Mouse (Mus musculus) stomach, embryonic 14.5 days (tissue): ENCODE measurements around the gene Usp10. TPM values are rescaled to one million over a fixed set of nuclear protein-coding genes. Genes with fewer than 3 reads are reported as not detected.
A peak's percentile ranks its signal among the peaks of the same experiment; 100 is the strongest.

Source experiments
- ATAC-seq: fragments of 200-750 bp; cut with Nextera tagmentation; 2 replicates; pipeline ENCODE4 v1.8.0; 2017; ENCODE audit warnings: low read depth, moderate TSS enrichment; ENCODE audit not compliant: insufficient number of reproducible peaks, insufficient read depth, low FRiP score
- H3K27ac ChIP-seq: fragments of 300-500 bp; sonication (generic); 2 replicates; pipeline ENCODE4 v1.5.1; 2014; ENCODE audit warnings: mild to moderate bottlenecking, low read length, moderate library complexity, mixed read lengths
- H3K27me3 ChIP-seq: fragments of 300-500 bp; sonication (generic); 2 replicates; pipeline ENCODE4 v1.6.1; 2014; ENCODE audit warnings: low read length, control low read depth, mixed read lengths; ENCODE audit not compliant: control insufficient read depth, insufficient read depth
- H3K36me3 ChIP-seq: fragments of 300-500 bp; sonication (generic); 2 replicates; pipeline ENCODE4 v1.6.1; 2014; ENCODE audit warnings: mild to moderate bottlenecking, control low read depth, low read length, moderate library complexity, mixed read lengths; ENCODE audit not compliant: control insufficient read depth, insufficient read depth
- H3K4me1 ChIP-seq: fragments of 300-500 bp; sonication (generic); 2 replicates; pipeline ENCODE4 v1.6.1; 2014; ENCODE audit warnings: low read length, control low read depth, mixed read lengths; ENCODE audit not compliant: control insufficient read depth, insufficient read depth
- H3K4me2 ChIP-seq: fragments of 300-500 bp; sonication (generic); replicated peaks from 2 replicates; pipeline ENCODE4 v1.6.1; 2014; ENCODE audit warnings: low read depth, low read length, control low read depth
- H3K4me3 ChIP-seq: fragments of 300-500 bp; sonication (generic); 2 replicates; pipeline ENCODE4 v1.5.1; 2014; ENCODE audit warnings: low read depth, low read length, control low read depth
- H3K9ac ChIP-seq: fragments of 300-500 bp; sonication (generic); replicated peaks from 2 replicates; pipeline ENCODE4 v1.6.1; 2014; ENCODE audit warnings: low read depth, mild to moderate bottlenecking, control low read depth, low read length, moderate library complexity, mixed read lengths
- H3K9me3 ChIP-seq: fragments of 300-500 bp; sonication (generic); 2 replicates; pipeline ENCODE4 v1.6.1; 2016; ENCODE audit warnings: low read depth, low read length, control low read depth; ENCODE audit not compliant: control insufficient read depth
- WGBS: fragments of 180-500 bp; shearing (Covaris S2); extraction: QIAGEN DNeasy Blood & Tissue Kit; methylation state at CpG from one replicate; pipeline ENCODE4 v1.1.7; 2014; 5-methylcytosine and 5-hydroxymethylcytosine counted together
- polyA plus RNA-seq: library from polyadenylated mRNA; unstranded; fragments of >200 nt; fragmentation: Nextera tagmentation; extraction: Ambion mirVana; gene quantifications from 2 replicates; pipeline ENCODE4 v1.2.1, GENCODE M21; 2014

The Usp10 gene
- polyA plus RNA-seq, 1 experiment from 2014 or later: 110 TPM

DNA sequence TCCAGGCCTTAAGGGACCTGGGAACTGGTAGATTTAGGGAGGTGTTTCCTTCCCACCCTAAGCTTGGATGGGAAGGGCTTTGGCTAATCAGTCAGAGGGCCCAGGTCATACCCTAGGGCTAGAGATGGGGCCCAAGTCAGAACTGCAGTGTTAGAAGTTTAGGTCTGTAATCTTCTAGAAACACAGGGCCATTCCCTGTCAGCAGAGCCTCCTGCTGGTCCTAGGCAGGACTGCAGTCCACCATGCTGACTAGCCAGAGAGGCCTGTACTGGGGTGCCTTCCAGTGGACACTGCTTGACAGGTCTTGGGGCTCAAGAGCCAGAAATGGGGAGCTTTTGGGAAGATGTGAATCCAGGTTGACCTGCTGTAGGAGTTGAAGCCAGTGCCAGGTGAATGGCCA, 73.9 kb downstream of the Usp10 start:
- Histone ChIP-seq H3K9me3 (no peaks in the 10 kb centered on the region), H3K36me3 (no peaks in the 10 kb centered on the region), H3K4me2 (no peak overlapping the region), H3K4me1 (no peaks in the 10 kb centered on the region), H3K4me3 (no peak overlapping the region), H3K27me3 (no peaks in the 10 kb centered on the region), H3K27ac (no peak overlapping the region), H3K9ac (no peak overlapping the region)
- ATAC-seq: no peak

- no peaks in the 10 kb centered on the region for H3K4me1 ChIP-seq
- H3K4me3 ChIP-seq: no peak overlapping the region
- WGBS: 67% methylated on average over 5 of the region's 5 CpGs
These were observed 76.0 kb downstream of the Usp10 start for GRCm38 (mm10) chr8:119986174-119986573.

DNA sequence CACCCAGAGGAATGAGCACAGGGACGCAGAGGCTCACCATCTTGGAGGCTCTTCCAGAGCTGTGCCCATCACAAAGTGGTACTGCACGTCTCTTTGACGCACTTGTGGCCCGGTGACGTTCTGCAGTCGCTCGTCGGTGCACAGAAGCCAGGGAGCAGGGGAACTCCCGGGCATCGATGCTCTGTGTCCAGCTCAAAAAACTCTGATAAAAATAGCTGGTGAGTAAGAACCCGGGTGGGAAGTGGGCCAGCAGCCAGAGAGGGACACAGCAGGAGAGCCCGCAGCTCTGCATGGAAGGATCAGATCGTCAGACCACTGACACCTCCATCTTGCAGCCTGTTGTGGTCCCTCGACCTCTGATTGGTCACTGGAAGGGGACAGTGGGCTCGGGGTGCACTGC, 77.9 kb downstream of the Usp10 start:
- ATAC-seq: no peak

More at GRCm38 (mm10) chr8:119986174-119986573, 76.0 kb downstream of the Usp10 start:
- H3K27ac ChIP-seq: no peak overlapping the region
- no peaks in the 10 kb centered on the region for H3K27me3 ChIP-seq
- no peak for ATAC-seq
- no peaks in the 10 kb centered on the region for H3K9me3 ChIP-seq
- H3K4me2 ChIP-seq: no peak overlapping the region
- no peak overlapping the region for H3K9ac ChIP-seq
- no peaks in the 10 kb centered on the region for H3K36me3 ChIP-seq

GRCm38 (mm10) chr8:119992249-119992648, 82.1 kb downstream of the Usp10 start, which contains the start of gene Crispld2:
TSS of gene Crispld2 (plus strand) at chr8:119992438.
- under 1% methylated on average over 25 of the region's 25 CpGs for WGBS
- no peaks in the 10 kb centered on the region for H3K36me3 ChIP-seq

More for the DNA sequence above, 77.9 kb downstream of the Usp10 start:
- Histone ChIP-seq H3K9me3 (no peaks in the 10 kb centered on the region), H3K27me3 (no peaks in the 10 kb centered on the region), H3K36me3 (no peaks in the 10 kb centered on the region), H3K4me1 (no peaks in the 10 kb centered on the region), H3K27ac (no peak overlapping the region), H3K4me2 (no peak overlapping the region), H3K4me3 (no peak overlapping the region), H3K9ac (no peak overlapping the region)
- 59% methylated on average over 15 of the region's 15 CpGs for WGBS

GRCm38 (mm10) chr8:119994114-119994513, 84.0 kb downstream of the Usp10 start:
- 0 out of 2 replicates have a peak, but pooled peaks cover 5% of the 10 kb centered on the region for H3K27me3 ChIP-seq
- peak overlapping the region; percentile 39 for H3K4me2 ChIP-seq
- peak overlapping the region; percentile 29 for H3K4me3 ChIP-seq
- H3K36me3 ChIP-seq: no peaks in the 10 kb centered on the region
- ATAC-seq: no peak
- no peaks in the 10 kb centered on the region for H3K9me3 ChIP-seq
- H3K9ac ChIP-seq: no peak overlapping the region
- H3K4me1 ChIP-seq: peaks cover 14% of the 10 kb centered on the region
- H3K27ac ChIP-seq: peak overlapping the region; percentile 10; the same call in 1 of the 2 replicates
- WGBS: 39% methylated on average over 7 of the region's 7 CpGs

More at GRCm38 (mm10) chr8:119992249-119992648, 82.1 kb downstream of the Usp10 start, which contains the start of gene Crispld2:
- peak within 1 kb of the TSS; percentile 29 for H3K4me3 ChIP-seq
- H3K27me3 ChIP-seq: 0 out of 2 replicates have a peak, but pooled peaks cover 5% of the 10 kb centered on the region
- peaks cover 14% of the 10 kb centered on the region; the same call in 1 of the 2 replicates for H3K4me1 ChIP-seq
- H3K9ac ChIP-seq: 0 out of 2 replicates have a peak within 1 kb of the TSS, but pooled peaks have one; percentile 21
- peak within 1 kb of the TSS; percentile 39 for H3K4me2 ChIP-seq
- peak; percentile 91 for ATAC-seq
- no peak within 1 kb of the TSS; the same call in 1 of the 2 replicates for H3K27ac ChIP-seq
- no peaks in the 10 kb centered on the region for H3K9me3 ChIP-seq

DNA sequence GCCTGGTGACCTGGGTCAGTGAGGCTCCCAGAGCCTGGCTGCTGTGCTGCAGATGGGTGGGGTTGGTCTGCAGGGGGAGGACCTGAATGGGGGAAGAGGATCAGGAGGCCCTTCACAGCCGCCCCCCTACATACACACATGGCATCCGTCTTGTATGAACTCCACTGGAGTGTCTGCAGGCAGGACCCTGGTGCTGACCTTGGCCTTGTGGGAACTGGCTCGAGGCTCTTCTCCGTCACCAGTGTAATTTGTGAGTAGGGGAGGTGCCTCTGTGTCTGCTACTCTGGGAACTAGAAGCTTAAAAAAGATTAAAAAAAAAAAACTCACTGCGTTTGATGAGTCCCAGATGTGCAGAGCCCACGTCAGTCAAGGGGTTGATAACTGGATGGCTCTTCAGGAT, 84.4 kb downstream of the Usp10 start:
- Histone ChIP-seq H3K4me3 (peak overlapping the region; percentile 29), H3K4me1 (peaks cover 14% of the 10 kb centered on the region), H3K27ac (peak overlapping the region; percentile 10; the same call in 1 of the 2 replicates), H3K9ac (no peak overlapping the region), H3K9me3 (no peaks in the 10 kb centered on the region), H3K36me3 (no peaks in the 10 kb centered on the region), H3K4me2 (peak overlapping the region; percentile 39), H3K27me3 (0 out of 2 replicates have a peak, but pooled peaks cover 5% of the 10 kb centered on the region)
- WGBS: 25% methylated on average over 6 of the region's 6 CpGs
- ATAC-seq: no peak; the same call in 1 of the 2 replicates

DNA sequence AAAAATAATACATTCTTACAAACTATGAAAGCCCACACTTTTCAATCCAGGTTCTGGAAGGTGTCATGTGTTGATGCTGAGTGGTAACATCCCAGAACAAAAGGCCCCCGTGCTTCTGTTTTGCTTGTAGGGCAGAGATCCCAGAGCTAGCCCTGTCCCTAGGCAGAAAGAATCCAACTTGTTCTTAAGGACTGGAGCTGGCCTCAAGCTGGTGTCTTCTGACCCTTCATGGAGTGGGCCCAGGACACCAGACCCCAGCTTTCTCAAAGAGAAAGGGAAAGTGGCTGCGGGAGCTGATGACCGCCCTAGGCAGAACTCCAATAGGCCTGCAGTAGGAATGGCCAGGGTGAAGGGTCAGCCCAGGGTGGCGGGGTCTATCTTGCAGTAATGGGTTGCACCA, 87.1 kb downstream of the Usp10 start:
- ATAC-seq: no peak
- Histone ChIP-seq H3K4me2 (no peak overlapping the region), H3K4me3 (no peak overlapping the region), H3K27me3 (0 out of 2 replicates have a peak, but pooled peaks cover 5% of the 10 kb centered on the region), H3K4me1 (peaks cover 25% of the 10 kb centered on the region), H3K9me3 (no peaks in the 10 kb centered on the region), H3K9ac (no peak overlapping the region), H3K36me3 (no peaks in the 10 kb centered on the region), H3K27ac (no peak overlapping the region)
- 82% methylated on average over 4 of the region's 4 CpGs for WGBS

GRCm38 (mm10) chr8:120000461-120000860, 90.3 kb downstream of the Usp10 start:
- Histone ChIP-seq H3K4me1 (peaks cover 25% of the 10 kb centered on the region), H3K9ac (no peak overlapping the region), H3K27ac (peak overlapping the region; percentile 68; the same call in 1 of the 2 replicates), H3K4me3 (no peak overlapping the region), H3K27me3 (no peaks in the 10 kb centered on the region), H3K9me3 (no peaks in the 10 kb centered on the region), H3K36me3 (no peaks in the 10 kb centered on the region), H3K4me2 (no peak overlapping the region)
- WGBS: 12% methylated on average over 8 of the region's 8 CpGs
- no peak for ATAC-seq

GRCm38 (mm10) chr8:120001712-120002111, 91.6 kb downstream of the Usp10 start:
- no peak overlapping the region for H3K9ac ChIP-seq
- WGBS: 57% methylated on average over 7 of the region's 7 CpGs
- H3K4me1 ChIP-seq: peaks cover 34% of the 10 kb centered on the region
- H3K36me3 ChIP-seq: no peaks in the 10 kb centered on the region
- H3K27me3 ChIP-seq: no peaks in the 10 kb centered on the region
- H3K27ac ChIP-seq: peak overlapping the region; percentile 68; the same call in 1 of the 2 replicates
- no peak for ATAC-seq
- no peaks in the 10 kb centered on the region for H3K9me3 ChIP-seq
- H3K4me2 ChIP-seq: no peak overlapping the region
- no peak overlapping the region for H3K4me3 ChIP-seq
